Mouse (Mus musculus) heart, embryonic 14.5 days (tissue): ENCODE results near the gene Tmem87a. TPM values are rescaled to one million over a fixed set of nuclear protein-coding genes. Genes with fewer than 3 reads are reported as not detected.
A peak's percentile ranks its signal among the peaks of the same experiment; 100 is the strongest.

Source experiments
- ATAC-seq: fragments of 200-750 bp; cut with Nextera tagmentation; 2 replicates; pipeline ENCODE4 v1.8.0; 2017; ENCODE audit warnings: low read depth, moderate TSS enrichment; ENCODE audit not compliant: insufficient number of reproducible peaks, insufficient read depth, low FRiP score
- H3K27ac ChIP-seq, 2 experiments: fragments of 200-500 bp in 1 of 2; fragments of 300-500 bp in 1 of 2; sonication (generic) in 1 of 2; replicated peaks in 1 of 2; 2 replicates each; pipeline ENCODE4 v1.5.1; 2012 to 2014; ENCODE audit warnings: low read depth in 2 of 2, low read length in 2 of 2, control low read depth in 1 of 2, mild to moderate bottlenecking in 1 of 2, mixed read lengths in 1 of 2; ENCODE audit not compliant: control insufficient read depth in 1 of 2, insufficient read depth in 1 of 2
- H3K27me3 ChIP-seq: fragments of 300-500 bp; sonication (generic); 2 replicates; pipeline ENCODE4 v1.6.1; 2014; ENCODE audit warnings: mild to moderate bottlenecking, low read length, control low read depth; ENCODE audit not compliant: control insufficient read depth, insufficient read depth
- H3K36me3 ChIP-seq: fragments of 300-500 bp; sonication (generic); 2 replicates; pipeline ENCODE4 v1.6.1; 2014; ENCODE audit warnings: mild to moderate bottlenecking, control low read depth, low read length, mixed read lengths; ENCODE audit not compliant: control insufficient read depth, insufficient read depth
- H3K4me1 ChIP-seq, 2 experiments: fragments of 200-500 bp in 1 of 2; fragments of 300-500 bp in 1 of 2; sonication (generic) in 1 of 2; 2 replicates each; pipeline ENCODE4 v1.6.1; 2012 to 2014; ENCODE audit warnings: low read length in 2 of 2, control low read depth in 1 of 2, mixed read lengths in 1 of 2; ENCODE audit not compliant: control insufficient read depth in 2 of 2, insufficient read depth in 2 of 2
- H3K4me2 ChIP-seq: fragments of 300-500 bp; sonication (generic); 2 replicates; pipeline ENCODE4 v1.6.1; 2014; ENCODE audit warnings: mild to moderate bottlenecking, low read length
- H3K4me3 ChIP-seq, 2 experiments: fragments of 200-500 bp in 1 of 2; fragments of 300-500 bp in 1 of 2; sonication (generic) in 1 of 2; 2 replicates each; pipeline ENCODE4 v1.5.1; 2012 to 2014; ENCODE audit warnings: low read length in 2 of 2, mild to moderate bottlenecking in 2 of 2, control low read depth in 1 of 2, low read depth in 1 of 2, moderate library complexity in 1 of 2; ENCODE audit not compliant: control insufficient read depth in 1 of 2, insufficient read depth in 1 of 2
- H3K9ac ChIP-seq: fragments of 300-500 bp; sonication (generic); 2 replicates; pipeline ENCODE4 v1.6.1; 2014; ENCODE audit warnings: mild to moderate bottlenecking, low read length
- H3K9me3 ChIP-seq: fragments of 300-500 bp; sonication (generic); 2 replicates; pipeline ENCODE4 v1.6.1; 2016; ENCODE audit warnings: low read length, control low read depth; ENCODE audit not compliant: control insufficient read depth
- WGBS: fragments of 180-500 bp; shearing (Covaris S2); extraction: QIAGEN DNeasy Blood & Tissue Kit; methylation state at CpG from one replicate; pipeline ENCODE4 v1.1.7; 2014; 5-methylcytosine and 5-hydroxymethylcytosine counted together
- polyA plus RNA-seq: library from polyadenylated mRNA; unstranded; fragments of >200 nt; fragmentation: Nextera tagmentation; extraction: Ambion mirVana; gene quantifications from 2 replicates; pipeline ENCODE4 v1.2.1, GENCODE M21; 2014

Gene Tmem87a
- 7.5 and 9.9 TPM in 2 replicates for polyA plus RNA-seq

DNA sequence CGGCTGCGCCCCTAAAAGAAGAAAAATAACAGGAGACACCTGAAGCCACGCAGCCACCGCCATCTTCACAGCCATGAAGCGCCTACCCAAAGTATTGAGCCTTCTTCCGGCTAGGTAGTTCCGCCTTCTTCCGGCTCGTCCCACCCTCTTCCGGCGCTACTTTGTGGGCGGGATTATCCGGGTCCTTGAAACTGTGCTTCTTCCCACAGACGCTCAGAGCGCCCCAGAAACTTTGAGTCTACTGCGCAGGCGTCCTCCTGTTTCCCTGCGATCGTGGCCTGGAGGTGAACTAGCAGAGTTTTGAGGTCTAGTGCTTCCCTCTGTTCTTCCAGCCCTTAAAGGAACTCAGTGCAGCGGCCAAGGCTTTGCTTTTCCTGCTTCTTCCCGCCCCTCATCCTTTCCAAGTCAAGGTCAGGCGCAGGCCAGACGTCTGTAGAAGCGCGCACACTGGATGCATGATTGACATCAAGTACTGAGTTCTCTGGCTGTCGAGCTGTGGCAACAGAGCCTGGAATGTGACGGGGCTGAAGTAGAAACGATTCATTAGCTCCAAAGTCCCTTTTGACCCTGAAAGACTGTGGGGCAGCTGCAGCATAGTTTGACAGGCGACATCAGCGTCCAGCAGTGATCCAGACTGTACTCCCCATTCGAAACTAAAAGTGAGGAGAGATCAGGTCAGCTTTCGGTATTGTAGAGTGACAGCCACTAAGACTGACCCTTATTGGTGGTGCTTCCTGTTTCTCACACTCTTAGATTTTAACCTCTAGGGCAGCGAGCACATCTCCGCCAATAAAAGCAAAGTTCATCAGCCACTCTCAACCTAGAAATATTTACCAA lies at the start of gene Tmem87a:
Tmem87a (minus strand) TSS at position 128 of the 837 bp plus-strand sequence.
- peak within 1 kb of the TSS; percentile 89 for H3K9ac ChIP-seq
- ATAC-seq = peak; percentile 99
- peaks cover 2 to 10% of the 10 kb centered on the region in 2 experiments; a peak in 3 of 4 replicates for H3K4me1 ChIP-seq
- H3K27me3 ChIP-seq = no peaks in the 10 kb centered on the region
- H3K36me3 ChIP-seq = 0 out of 2 replicates have a peak, but pooled peaks cover 6% of the 10 kb centered on the region
- H3K9me3 ChIP-seq = peaks cover 3% of the 10 kb centered on the region; the same call in 1 of the 2 replicates
- peak within 1 kb of the TSS; percentile 84 for H3K4me3 ChIP-seq
- H3K27ac ChIP-seq = peak within 1 kb of the TSS; percentile 99 to 100
- H3K4me2 ChIP-seq = peak within 1 kb of the TSS; percentile 80
- 1% methylated on average over 33 of the region's 34 CpGs for WGBS

DNA sequence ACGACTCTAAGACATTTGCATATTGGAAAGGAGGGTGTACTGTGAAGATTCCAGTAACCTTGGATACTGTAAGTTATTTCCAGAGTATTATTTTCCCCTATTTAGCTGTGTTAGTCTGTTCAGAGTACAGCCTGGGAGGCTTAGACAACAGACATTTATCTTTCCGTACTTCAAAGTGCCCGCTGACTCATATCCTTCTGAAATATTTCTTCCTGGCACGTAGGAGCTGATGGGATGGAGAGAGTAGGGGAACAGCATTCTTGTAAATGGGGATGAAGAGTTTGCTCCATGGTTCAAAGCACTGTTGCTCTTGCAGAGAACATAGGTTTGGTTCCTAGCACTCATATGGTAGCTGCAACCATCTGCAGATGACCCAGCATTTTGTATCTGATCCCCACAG lies 48.7 kb upstream of the Tmem87a start:
- Histone ChIP-seq H3K36me3 (no peaks in the 10 kb centered on the region), H3K9ac (no peak overlapping the region), H3K4me3 (no peak overlapping the region), H3K4me2 (no peak overlapping the region), H3K4me1 (no peaks in the 10 kb centered on the region), H3K9me3 (no peaks in the 10 kb centered on the region), H3K27ac (no peak overlapping the region), H3K27me3 (no peaks in the 10 kb centered on the region)
- 52% methylated on average over 4 of the region's 4 CpGs for WGBS
- no peak for ATAC-seq

DNA sequence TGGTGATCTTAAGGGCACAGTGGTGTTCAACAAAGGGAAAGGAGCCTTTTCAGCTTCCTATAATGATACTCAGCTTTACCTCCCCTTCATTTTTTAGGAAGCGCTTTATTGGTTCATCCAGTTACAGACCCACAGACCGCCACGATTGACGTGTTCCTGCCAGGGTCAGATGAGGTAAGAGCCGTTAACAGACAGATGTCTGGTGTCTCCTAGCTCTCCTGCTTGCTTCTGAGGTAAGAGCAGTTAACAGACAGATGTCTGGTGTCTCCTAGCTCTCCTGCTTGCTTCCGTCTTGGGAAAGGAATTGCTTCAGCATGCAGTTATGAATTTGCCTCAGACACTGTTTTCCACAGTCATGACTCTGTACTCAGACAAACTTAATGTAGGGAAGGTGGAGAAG lies 46.8 kb upstream of the Tmem87a start:
- Histone ChIP-seq H3K27ac (no peak overlapping the region), H3K4me2 (no peak overlapping the region), H3K27me3 (no peaks in the 10 kb centered on the region), H3K9me3 (no peaks in the 10 kb centered on the region), H3K4me1 (peaks cover 0 to 3% of the 10 kb centered on the region in 2 experiments; a peak in 1 of 4 replicates), H3K9ac (no peak overlapping the region), H3K4me3 (no peak overlapping the region), H3K36me3 (no peaks in the 10 kb centered on the region)
- 57% methylated on average over 6 of the region's 6 CpGs for WGBS
- ATAC-seq = no peak

DNA sequence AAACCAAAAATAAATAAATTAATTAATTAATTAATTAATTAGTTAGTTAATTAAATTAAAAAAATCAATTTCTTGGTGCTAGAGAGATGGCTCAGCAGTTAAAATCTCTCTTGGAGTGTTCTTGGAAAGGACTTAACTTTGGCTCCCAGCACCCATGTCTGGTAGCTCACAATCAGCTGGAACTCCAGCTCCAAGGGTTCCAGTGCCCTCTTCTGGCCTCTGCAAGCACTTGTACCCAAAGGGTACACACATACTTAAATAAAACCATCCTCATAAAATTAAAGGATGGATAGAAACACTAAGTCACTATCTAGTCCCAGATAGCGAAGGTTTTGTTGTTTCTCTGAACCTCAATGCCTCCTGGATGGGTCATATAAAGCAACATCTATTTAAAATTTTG lies 43.4 kb upstream of the Tmem87a start:
- ATAC-seq = no peak
- Histone ChIP-seq H3K27ac (no peak overlapping the region), H3K4me3 (no peak overlapping the region), H3K4me2 (no peak overlapping the region), H3K9me3 (no peaks in the 10 kb centered on the region), H3K4me1 (peaks cover 0 to 3% of the 10 kb centered on the region in 2 experiments; a peak in 1 of 4 replicates), H3K36me3 (no peaks in the 10 kb centered on the region), H3K27me3 (no peaks in the 10 kb centered on the region), H3K9ac (no peak overlapping the region)
- WGBS = 84% methylated on average over 1 of the region's 1 CpGs

DNA sequence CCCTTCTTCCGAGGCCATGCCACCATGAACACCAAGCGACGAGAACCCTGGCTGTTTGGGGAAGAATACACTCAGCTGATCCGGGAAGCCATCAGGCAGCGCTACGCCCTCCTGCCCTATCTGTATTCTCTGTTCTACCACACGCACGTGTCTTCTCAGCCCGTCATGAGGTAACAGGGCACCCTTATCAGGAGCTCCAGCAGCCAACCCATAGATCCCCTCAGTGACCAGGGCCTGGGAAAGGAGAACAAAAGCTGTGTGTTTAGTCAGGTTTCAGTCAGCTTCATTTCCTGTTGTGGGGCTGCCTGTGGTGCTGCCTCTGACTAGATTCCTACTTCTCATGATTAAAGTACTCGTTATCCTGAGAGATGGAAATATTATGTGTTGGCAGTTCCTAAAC lies 42.5 kb upstream of the Tmem87a start:
- WGBS = 45% methylated on average over 10 of the region's 10 CpGs
- no peaks in the 10 kb centered on the region for H3K9me3 ChIP-seq
- 0 out of 4 replicates have a peak overlapping the region, but pooled peaks of 1 of the 2 experiments have one; percentile 28 for H3K27ac ChIP-seq
- no peak overlapping the region for H3K4me3 ChIP-seq
- no peaks in the 10 kb centered on the region for H3K27me3 ChIP-seq
- ATAC-seq = no peak
- H3K4me1 ChIP-seq = peaks cover 0 to 3% of the 10 kb centered on the region in 2 experiments; a peak in 1 of 4 replicates
- H3K4me2 ChIP-seq = no peak overlapping the region
- no peak overlapping the region for H3K9ac ChIP-seq
- H3K36me3 ChIP-seq = no peaks in the 10 kb centered on the region

DNA sequence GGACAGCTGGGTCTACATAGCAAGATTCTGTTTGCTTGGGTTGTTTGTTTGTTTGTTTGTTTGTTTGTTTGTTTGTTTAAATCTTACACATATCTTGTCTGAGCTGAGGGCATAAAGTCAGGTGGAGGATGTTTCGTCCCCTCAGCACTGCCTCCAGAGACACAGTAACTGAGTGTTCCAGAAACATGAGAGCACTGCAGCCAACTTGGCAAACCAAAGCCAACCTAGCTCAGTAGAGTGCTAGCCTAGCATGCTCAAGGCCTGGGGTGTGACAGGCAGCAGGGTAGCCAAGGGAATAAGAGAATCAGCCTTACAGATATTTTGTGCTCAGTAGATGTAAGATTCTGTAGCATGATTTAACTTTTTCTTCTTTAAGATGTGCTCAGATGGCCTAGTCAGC lies 40.6 kb upstream of the Tmem87a start:
- Histone ChIP-seq H3K4me3 (no peak overlapping the region), H3K9ac (no peak overlapping the region), H3K4me1 (peaks cover 0 to 3% of the 10 kb centered on the region in 2 experiments; a peak in 1 of 4 replicates), H3K27ac (no peak overlapping the region), H3K4me2 (no peak overlapping the region), H3K36me3 (no peaks in the 10 kb centered on the region), H3K27me3 (no peaks in the 10 kb centered on the region), H3K9me3 (no peaks in the 10 kb centered on the region)
- WGBS = 82% methylated on average over 1 of the region's 1 CpGs
- no peak for ATAC-seq

DNA sequence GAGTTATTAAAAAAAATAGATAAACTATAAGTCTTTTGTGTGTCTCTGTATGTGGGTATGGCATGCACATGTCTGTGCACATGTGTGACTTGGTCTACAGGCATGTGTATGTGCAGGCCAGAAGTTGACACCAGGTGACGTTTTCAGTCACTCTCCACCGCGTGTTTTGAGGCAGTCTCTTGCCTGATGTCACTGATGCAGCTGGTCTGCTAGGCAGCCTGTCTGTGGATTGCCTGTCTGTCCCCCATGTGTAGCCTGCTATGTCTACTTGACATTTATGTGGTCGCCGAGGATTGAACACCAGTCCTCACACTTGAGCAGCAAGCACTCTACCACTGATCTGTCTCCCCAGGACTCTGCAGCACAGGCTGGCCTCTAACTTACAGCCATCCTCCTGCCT lies 20.5 kb upstream of the Tmem87a start:
- Histone ChIP-seq H3K27ac (no peak overlapping the region), H3K4me1 (no peaks in the 10 kb centered on the region), H3K27me3 (no peaks in the 10 kb centered on the region), H3K36me3 (0 out of 2 replicates have a peak, but pooled peaks cover 7% of the 10 kb centered on the region), H3K4me2 (no peak overlapping the region), H3K9me3 (no peaks in the 10 kb centered on the region), H3K9ac (no peak overlapping the region), H3K4me3 (no peak overlapping the region)
- 83% methylated on average over 5 of the region's 5 CpGs for WGBS
- ATAC-seq = no peak
